Comparison of ENCODE assay signal across 8 mouse cellular contexts in genomic region chr17:24724184-24724583, GRCm38 (mm10). TPM values are rescaled to one million over a fixed set of nuclear protein-coding genes. Genes with fewer than 3 reads are reported as not detected.
DNase-seq lines count a peak whose midpoint lies in the region; ATAC-seq and TF ChIP-seq lines count a peak whose summit lies in the region.

TSS of gene Ndufb10 (minus strand) at chr17:24724478.

- H3K79me2 ChIP-seq in CH12.LX (replicated peaks; ENCODE audit: control insufficient read depth, extremely low read depth, insufficient read depth, poor library complexity, severe bottlenecking): peaks cover 39% of the 10 kb centered on the region

- peak; percentile 79 for ATAC-seq in forebrain, embryonic 12.5 days (ENCODE audit: low FRiP score)
- ATAC-seq in heart, postnatal 0 days (ENCODE audit: insufficient read depth, low read depth): peak; percentile 77
- peak; percentile 68 for ATAC-seq in liver, embryonic 16.5 days (ENCODE audit: low read depth)
- peak; percentile 72 for ATAC-seq in neural tube, embryonic 13.5 days (ENCODE audit: low read depth)

- TF ChIP-seq EP300 in CH12.LX (IDR thresholded peaks at IDR 0.05; ENCODE audit: low read length): no peak
- no peak for TF ChIP-seq EP300 in heart, postnatal 0 days (IDR thresholded peaks at IDR 0.05; ENCODE audit: low read depth)

- H3K4me2 ChIP-seq in CH12.LX (ENCODE audit: insufficient read depth, low read depth, poor library complexity, severe bottlenecking): peak within 1 kb of the TSS; percentile 98
- H3K4me2 ChIP-seq in forebrain, embryonic 12.5 days: peak within 1 kb of the TSS; percentile 74
- peak within 1 kb of the TSS; percentile 76 for H3K4me2 ChIP-seq in heart, postnatal 0 days (ENCODE audit: low read depth, low read length)
- peak within 1 kb of the TSS; percentile 71 for H3K4me2 ChIP-seq in liver, embryonic 16.5 days (ENCODE audit: low read depth, low read length)
- H3K4me2 ChIP-seq in neural tube, embryonic 13.5 days: peak within 1 kb of the TSS; percentile 95

- H3K4me1 ChIP-seq in CH12.LX (ENCODE audit: control insufficient read depth in 1 of 2, insufficient read depth in 2 of 2): peaks cover 5 to 15% of the 10 kb centered on the region in 2 experiments; a peak in 3 of 4 replicates
- H3K4me1 ChIP-seq in forebrain, embryonic 12.5 days: peaks cover 35% of the 10 kb centered on the region
- H3K4me1 ChIP-seq in heart, postnatal 0 days (ENCODE audit: control insufficient read depth, insufficient read depth): peaks cover 27% of the 10 kb centered on the region; the same call in 1 of the 2 replicates
- peaks cover 29% of the 10 kb centered on the region for H3K4me1 ChIP-seq in liver, embryonic 16.5 days (ENCODE audit: control insufficient read depth, low read depth, low read length)
- H3K4me1 ChIP-seq in neural tube, embryonic 13.5 days (replicated peaks): peaks cover 31% of the 10 kb centered on the region
- H3K4me1 ChIP-seq in testis, adult 2 months (ENCODE audit: control insufficient read depth, insufficient read depth, low read length): peaks cover 12% of the 10 kb centered on the region

- DNase-seq in CH12.LX (ENCODE audit: extremely low read depth): peak; percentile 95
- DNase-seq in c-Kit-positive CD71-positive TER-119-negative erythroid progenitor cells, embryonic 14.5 days (ENCODE audit: low read depth): peak; percentile 94
- peak; percentile 93 for DNase-seq in heart, postnatal 0 days (ENCODE audit: low spot score)
- DNase-seq in kidney, postnatal 4 days: peak; percentile 99

- dilution Hi-C loops in CH12.LX (cut with MboI; ENCODE audit: extremely low pct_ligation_motif_present, extremely low pct_unique_long_range_greater_than_20kb, low sequenced_read_pairs): no loop called here

- H3K27ac ChIP-seq in CH12.LX (ENCODE audit: insufficient read depth, low read depth): peak within 1 kb of the TSS; percentile 56
- peak within 1 kb of the TSS; percentile 72 for H3K27ac ChIP-seq in forebrain, embryonic 12.5 days
- peak within 1 kb of the TSS; percentile 95 for H3K27ac ChIP-seq in heart, postnatal 0 days (ENCODE audit: low read depth)
- peak within 1 kb of the TSS; percentile 90 for H3K27ac ChIP-seq in liver, embryonic 16.5 days (ENCODE audit: low read length)
- peak within 1 kb of the TSS; percentile 86 for H3K27ac ChIP-seq in neural tube, embryonic 13.5 days (replicated peaks)
- peak within 1 kb of the TSS; percentile 83 for H3K27ac ChIP-seq in testis, adult 2 months (ENCODE audit: control insufficient read depth, insufficient read depth, low read depth, low read length)

- in situ Hi-C loops in CH12.LX (cut with MboI; ENCODE audit: low pct_ligation_motif_present, low pct_unique_long_range_greater_than_20kb, low sequenced_read_pairs): no loop called here

- H3K27me3 ChIP-seq in CH12.LX (replicated peaks): no peaks in the 10 kb centered on the region
- H3K27me3 ChIP-seq in forebrain, embryonic 12.5 days: peaks cover 6% of the 10 kb centered on the region; the same call in 1 of the 2 replicates
- H3K27me3 ChIP-seq in heart, postnatal 0 days (ENCODE audit: control insufficient read depth, insufficient read depth, low read length): no peaks in the 10 kb centered on the region
- H3K27me3 ChIP-seq in liver, embryonic 16.5 days (ENCODE audit: control insufficient read depth, insufficient read depth, low read depth, low read length): no peaks in the 10 kb centered on the region; the same call in 1 of the 2 replicates
- 0 out of 2 replicates have a peak, but pooled peaks cover 10% of the 10 kb centered on the region for H3K27me3 ChIP-seq in neural tube, embryonic 13.5 days
- H3K27me3 ChIP-seq in testis, adult 2 months (ENCODE audit: control insufficient read depth, insufficient read depth, low read length): no peaks in the 10 kb centered on the region

- no peak for TF ChIP-seq RAD21 in CH12.LX (IDR thresholded peaks at IDR 0.05; ENCODE audit: low read depth, low read length)

- peak within 1 kb of the TSS; percentile 90 for H3K9ac ChIP-seq in CH12.LX (ENCODE audit: insufficient read depth, low read depth)
- peak within 1 kb of the TSS; percentile 87 for H3K9ac ChIP-seq in forebrain, embryonic 12.5 days
- peak within 1 kb of the TSS; percentile 93 for H3K9ac ChIP-seq in heart, postnatal 0 days (replicated peaks; ENCODE audit: low read depth, low read length)
- H3K9ac ChIP-seq in liver, embryonic 16.5 days (ENCODE audit: low read depth, low read length): peak within 1 kb of the TSS; percentile 97
- peak within 1 kb of the TSS; percentile 96 for H3K9ac ChIP-seq in neural tube, embryonic 13.5 days

- H3K4me3 ChIP-seq in CH12.LX (replicated peaks in 1 of 3; ENCODE audit: low read depth in 2 of 3, low read length in 2 of 3, poor library complexity in 1 of 3): peak within 1 kb of the TSS; percentile 66 to 89 (median 89)
- peak within 1 kb of the TSS; percentile 73 for H3K4me3 ChIP-seq in forebrain, embryonic 12.5 days (replicated peaks)
- peak within 1 kb of the TSS; percentile 91 for H3K4me3 ChIP-seq in heart, postnatal 0 days (ENCODE audit: low read depth, low read length)
- peak within 1 kb of the TSS; percentile 93 for H3K4me3 ChIP-seq in liver, embryonic 16.5 days (ENCODE audit: low read depth, low read length)
- H3K4me3 ChIP-seq in neural tube, embryonic 13.5 days: peak within 1 kb of the TSS; percentile 87
- peak within 1 kb of the TSS; percentile 96 for H3K4me3 ChIP-seq in testis, adult 2 months (ENCODE audit: control insufficient read depth, low read depth, low read length)

- H3K9me3 ChIP-seq in CH12.LX (replicated peaks; ENCODE audit: low read length): no peaks in the 10 kb centered on the region
- H3K9me3 ChIP-seq in forebrain, embryonic 12.5 days: no peaks in the 10 kb centered on the region
- no peaks in the 10 kb centered on the region for H3K9me3 ChIP-seq in heart, postnatal 0 days (replicated peaks; ENCODE audit: control insufficient read depth, low read length)
- H3K9me3 ChIP-seq in liver, embryonic 16.5 days (replicated peaks; ENCODE audit: control insufficient read depth, low read length): no peaks in the 10 kb centered on the region
- H3K9me3 ChIP-seq in neural tube, embryonic 13.5 days: no peaks in the 10 kb centered on the region

- peaks cover 20 to 21% of the 10 kb centered on the region in 2 experiments for H3K36me3 ChIP-seq in CH12.LX (replicated peaks in 1 of 2; ENCODE audit: control insufficient read depth in 1 of 2, insufficient read depth in 1 of 2, low read length in 1 of 2)
- peaks cover 16% of the 10 kb centered on the region for H3K36me3 ChIP-seq in forebrain, embryonic 12.5 days (replicated peaks)
- peaks cover 16% of the 10 kb centered on the region for H3K36me3 ChIP-seq in heart, postnatal 0 days (replicated peaks; ENCODE audit: control insufficient read depth, insufficient read depth, low read length)
- peaks cover 9% of the 10 kb centered on the region for H3K36me3 ChIP-seq in liver, embryonic 16.5 days (ENCODE audit: control insufficient read depth, insufficient read depth)
- H3K36me3 ChIP-seq in neural tube, embryonic 13.5 days: peaks cover 18% of the 10 kb centered on the region
- no peaks in the 10 kb centered on the region for H3K36me3 ChIP-seq in testis, adult 2 months (ENCODE audit: control insufficient read depth, insufficient read depth, low read length)

- TF ChIP-seq CTCF in CH12.LX (conservative IDR thresholded peaks at IDR 0.05 in 1 of 2, IDR thresholded peaks at IDR 0.05 in 1 of 2; ENCODE audit: low read depth in 2 of 2, low read length in 2 of 2): peak; percentile 90 to 92
- peak; percentile 95 for TF ChIP-seq CTCF in heart, postnatal 0 days (IDR thresholded peaks at IDR 0.05; ENCODE audit: low read depth)
- TF ChIP-seq CTCF in testis, adult 2 months (IDR thresholded peaks at IDR 0.05; ENCODE audit: control insufficient read depth, insufficient read depth, insufficient replicate concordance, low read depth, low read length): peak; percentile 97

- peak; percentile 90 for TF ChIP-seq POLR2A in CH12.LX (IDR thresholded peaks at IDR 0.05; ENCODE audit: low read depth, low read length)
- peak; percentile 92 for TF ChIP-seq POLR2A in testis, adult 2 months (IDR thresholded peaks at IDR 0.05; ENCODE audit: control insufficient read depth, low read depth, low read length)

- WGBS in forebrain, embryonic 12.5 days: under 1% methylated on average over 30 of the region's 30 CpGs
- WGBS in heart, postnatal 0 days: under 1% methylated on average over 30 of the region's 30 CpGs
- WGBS in liver, embryonic 16.5 days (ENCODE audit: insufficient replicate concordance): 0% methylated on average over 30 of the region's 30 CpGs
- under 1% methylated on average over 30 of the region's 30 CpGs for WGBS in neural tube, embryonic 13.5 days

TF ChIP-seq in CH12.LX, 34 proteins besides CTCF, POLR2A, EP300 and RAD21 (continues in another document):
- TF ChIP-seq MYC (IDR thresholded peaks at IDR 0.05; ENCODE audit: low read depth, low read length) (peak; percentile 64; the same call in 1 of the 2 replicates), MXI1 (IDR thresholded peaks at IDR 0.05; ENCODE audit: low read depth, low read length) (peak; percentile 62), USF2 (conservative IDR thresholded peaks at IDR 0.05; ENCODE audit: low read depth, low read length) (no peak), MAX (IDR thresholded peaks at IDR 0.05; ENCODE audit: low read length) (peak; percentile 35; the same call in 1 of the 2 replicates), ZNF384 (IDR thresholded peaks at IDR 0.05; ENCODE audit: low read depth, low read length) (no peak), NELFE (IDR thresholded peaks at IDR 0.05; ENCODE audit: low read depth, low read length) (peak; percentile 91), SMC3 (IDR thresholded peaks at IDR 0.05; ENCODE audit: low read depth, low read length) (peak; percentile 40), SIN3A (IDR thresholded peaks at IDR 0.05; ENCODE audit: low read length) (peak; percentile 71), ZKSCAN1 (IDR thresholded peaks at IDR 0.05; ENCODE audit: borderline replicate concordance, low read depth, low read length) (no peak), HCFC1 (IDR thresholded peaks at IDR 0.05; ENCODE audit: low read depth, low read length) (peak; percentile 85), ETS1 (conservative IDR thresholded peaks at IDR 0.05; ENCODE audit: low read depth, low read length) (no peak), POLR2AphosphoS2 (IDR thresholded peaks at IDR 0.05; ENCODE audit: low read depth, low read length) (no peak; the same call in 1 of the 2 replicates), TCF12 (IDR thresholded peaks at IDR 0.05; ENCODE audit: low read depth, low read length) (peak; percentile 85)

RNA-seq across cellular contexts. Expression of gene Ndufb10, which starts in this region (rescaled TPM):
- total RNA-seq in CH12.LX (2012; rRNA removed): 188 and 207 TPM in 2 replicates
- total RNA-seq in CH12.LX (2014; rRNA removed): 207 and 208 TPM in 2 replicates
- polyA plus RNA-seq in CH12.LX (2012; ENCODE audit: insufficient read length, low read depth): 136 and 155 TPM in 2 replicates
- polyA plus RNA-seq in forebrain, embryonic 12.5 days (2016; fragmentation: Nextera tagmentation; extraction: Ambion mirVana): 195 and 201 TPM in 2 replicates
- total RNA-seq in heart, postnatal 0 days (2014; rRNA removed; ENCODE audit: low replicate concordance): 434 and 667 TPM in 2 replicates
- polyA plus RNA-seq in heart, postnatal 0 days (2015; fragmentation: Nextera tagmentation; extraction: Ambion mirVana): 1,293 and 1,354 TPM in 2 replicates
- 168 and 174 TPM in 2 replicates for polyA plus RNA-seq in liver, embryonic 16.5 days (2015; fragmentation: Nextera tagmentation; extraction: Ambion mirVana)
- 261 and 273 TPM in 2 replicates for polyA plus RNA-seq in neural tube, embryonic 13.5 days (2015; fragmentation: Nextera tagmentation; extraction: Ambion mirVana)
- 198 and 211 TPM in 2 replicates for polyA plus RNA-seq in testis, adult 2 months (2012; rRNA removed)

Comparison
In these comparisons a context has a peak if more than half of its experiments do, and no peak if none do; other contexts are left out.
1. Peak in every context shown above with its lines: DNase-seq, ATAC-seq, H3K4me3 ChIP-seq and H3K27ac ChIP-seq.